Mouse (Mus musculus) testis, adult 2 months (tissue): Measurements from ENCODE around the gene Mapkbp1. TPM values are rescaled to one million over a fixed set of nuclear protein-coding genes. Genes with fewer than 3 reads are reported as not detected.

Experiments used
- H3K27ac ChIP-seq: fragments of 200-500 bp; 2 replicates; pipeline ENCODE4 v1.5.1; 2012; ENCODE audit warnings: low read depth, low read length; ENCODE audit not compliant: control insufficient read depth, insufficient read depth
- H3K27me3 ChIP-seq: fragments of 200-500 bp; 2 replicates; pipeline ENCODE4 v1.6.1; 2012; ENCODE audit warnings: mild to moderate bottlenecking, low read length, moderate library complexity; ENCODE audit not compliant: control insufficient read depth, insufficient read depth
- H3K36me3 ChIP-seq: fragments of 200-500 bp; 2 replicates; pipeline ENCODE4 v1.6.1; 2012; ENCODE audit warnings: mild to moderate bottlenecking, low read length; ENCODE audit not compliant: control insufficient read depth, insufficient read depth
- H3K4me1 ChIP-seq: fragments of 200-500 bp; 2 replicates; pipeline ENCODE4 v1.6.1; 2012; ENCODE audit warnings: low read length; ENCODE audit not compliant: control insufficient read depth, insufficient read depth
- H3K4me3 ChIP-seq: fragments of 200-500 bp; 2 replicates; pipeline ENCODE4 v1.5.1; 2012; ENCODE audit warnings: low read depth, mild to moderate bottlenecking, low read length, moderate library complexity, mixed read lengths; ENCODE audit not compliant: control insufficient read depth
- CTCF ChIP-seq: fragments of 200-500 bp; IDR thresholded peaks from 2 replicates; pipeline ENCODE4 v1.5.1; 2012; ENCODE audit warnings: low read depth, mild to moderate bottlenecking, inconsistent platforms, low read length, moderate library complexity; ENCODE audit not compliant: control insufficient read depth, insufficient read depth, insufficient replicate concordance
- POLR2A ChIP-seq: fragments of 200-500 bp; IDR thresholded peaks from 2 replicates; pipeline ENCODE4 v1.6.1; 2012; ENCODE audit warnings: low read depth, mild to moderate bottlenecking, inconsistent platforms, low read length, moderate library complexity; ENCODE audit not compliant: control insufficient read depth
- polyA plus RNA-seq: library from polyadenylated mRNA; depleted of rRNA; stranded (reverse); fragments of >200 nt; gene quantifications from 2 replicates; pipeline ENCODE4 v1.2.3, GENCODE M21; 2012

Gene Mapkbp1
- polyA plus RNA-seq, 1 experiment: 66.1 TPM

DNA sequence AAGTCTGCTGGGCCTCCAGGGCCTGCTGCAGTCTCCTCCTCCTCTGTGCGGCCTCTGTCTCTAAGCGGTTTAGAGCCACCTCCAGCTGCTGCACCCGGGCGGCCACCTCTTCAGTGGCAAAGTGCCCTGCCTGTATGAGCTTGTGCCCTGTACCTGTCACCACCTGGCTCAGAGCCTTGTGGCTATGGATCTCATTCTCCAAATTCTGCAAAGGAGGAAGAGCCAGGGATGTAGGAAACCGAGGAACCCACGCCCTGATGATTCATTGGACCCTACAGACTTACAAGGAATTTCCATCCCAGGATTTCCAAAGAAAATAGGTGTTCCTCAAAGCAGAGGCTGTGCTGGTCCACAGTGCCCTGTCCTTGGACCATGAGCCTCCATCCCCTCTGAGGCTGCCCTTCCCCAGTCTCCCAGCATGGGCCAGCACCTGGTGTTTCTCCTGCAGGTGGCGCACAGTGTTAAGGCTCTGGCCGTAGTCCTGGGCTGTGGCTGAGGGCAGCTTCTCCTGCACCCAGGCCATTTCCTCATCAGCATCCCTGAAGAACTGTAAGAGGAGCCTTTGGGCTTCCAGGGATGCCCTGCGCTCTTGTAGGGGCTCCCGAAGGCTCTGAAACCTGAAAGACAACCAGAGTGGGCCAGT, 77.3 kb downstream of the Mapkbp1 start:
- Histone ChIP-seq H3K27ac (no peak overlapping the region), H3K27me3 (no peaks in the 10 kb centered on the region), H3K4me1 (peaks cover 8% of the 10 kb centered on the region), H3K36me3 (no peaks in the 10 kb centered on the region), H3K4me3 (no peak overlapping the region)
- no peak for TF ChIP-seq POLR2A
- TF ChIP-seq CTCF: no peak

- H3K36me3 ChIP-seq: no peaks in the 10 kb centered on the region
- H3K27ac ChIP-seq: no peak overlapping the region
- no peak overlapping the region for H3K4me3 ChIP-seq
- no peaks in the 10 kb centered on the region for H3K27me3 ChIP-seq
- H3K4me1 ChIP-seq: peaks cover 8% of the 10 kb centered on the region
- TF ChIP-seq CTCF: no peak
- no peak for TF ChIP-seq POLR2A
Measured at GRCm38 (mm10) chr2:120051405-120051804, 78.9 kb downstream of the Mapkbp1 start.

DNA sequence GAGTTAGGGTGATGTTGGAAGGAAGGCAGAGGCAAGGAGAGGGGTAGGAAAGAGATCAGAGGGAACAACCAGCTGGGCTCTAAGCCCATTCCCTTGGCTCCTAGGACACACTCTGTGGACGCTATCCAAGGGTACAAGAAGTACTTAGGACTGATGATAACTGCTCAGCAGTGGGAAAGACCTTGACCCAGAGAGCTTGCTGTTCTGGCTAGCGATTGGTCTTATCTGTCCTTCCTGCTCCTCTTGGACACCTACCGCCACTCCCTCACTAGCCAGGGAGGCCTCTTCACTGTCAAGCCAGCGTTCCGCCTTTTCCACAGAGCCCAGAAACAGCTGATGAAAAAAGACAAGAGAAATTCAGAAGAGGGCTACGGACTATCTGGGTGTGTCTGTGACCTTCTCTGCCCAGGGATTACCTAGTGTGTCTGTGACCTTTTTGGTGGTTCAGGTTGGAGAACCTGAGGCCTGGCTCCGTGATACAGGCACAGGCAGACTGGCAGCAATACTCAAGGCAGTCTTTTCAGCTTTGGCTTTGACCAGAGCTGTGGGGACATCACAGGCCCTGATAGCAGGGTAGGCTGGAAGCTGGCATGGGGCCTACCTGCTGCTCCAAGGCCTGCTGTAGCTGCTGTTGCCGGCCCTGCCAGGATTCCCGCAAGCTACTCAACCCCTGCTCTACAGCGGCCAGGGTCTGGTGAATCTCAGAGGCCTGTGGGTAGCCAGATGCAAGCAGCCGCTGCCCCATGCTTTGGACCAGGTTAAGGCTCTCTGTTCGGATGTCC, 82.5 kb downstream of the Mapkbp1 start:
- Histone ChIP-seq H3K4me3 (no peak overlapping the region), H3K4me1 (peaks cover 4% of the 10 kb centered on the region; the same call in 1 of the 2 replicates), H3K36me3 (no peaks in the 10 kb centered on the region), H3K27ac (peak overlapping the region; percentile 81), H3K27me3 (no peaks in the 10 kb centered on the region)
- TF ChIP-seq POLR2A (no peak; the same call in 1 of the 2 replicates), CTCF (no peak)

- no peaks in the 10 kb centered on the region for H3K36me3 ChIP-seq
Measured at GRCm38 (mm10) chr2:120055923-120056322, 83.4 kb downstream of the Mapkbp1 start.

GRCm38 (mm10) chr2:120058818-120059217, 86.3 kb downstream of the Mapkbp1 start:
- TF ChIP-seq CTCF (no peak), POLR2A (no peak)
- Histone ChIP-seq H3K27ac (no peak overlapping the region), H3K27me3 (no peaks in the 10 kb centered on the region), H3K4me3 (no peak overlapping the region), H3K36me3 (no peaks in the 10 kb centered on the region), H3K4me1 (peaks cover 4% of the 10 kb centered on the region; the same call in 1 of the 2 replicates)

More at GRCm38 (mm10) chr2:120055923-120056322, 83.4 kb downstream of the Mapkbp1 start:
- TF ChIP-seq POLR2A (no peak), CTCF (no peak)
- H3K4me1 ChIP-seq: peaks cover 4% of the 10 kb centered on the region; the same call in 1 of the 2 replicates
- no peak overlapping the region for H3K4me3 ChIP-seq
- no peaks in the 10 kb centered on the region for H3K27me3 ChIP-seq
- peak overlapping the region; percentile 81 for H3K27ac ChIP-seq

GRCm38 (mm10) chr2:120059466-120059865, 87.0 kb downstream of the Mapkbp1 start:
- TF ChIP-seq POLR2A (no peak), CTCF (no peak)
- Histone ChIP-seq H3K27ac (no peak overlapping the region), H3K4me1 (no peaks in the 10 kb centered on the region), H3K36me3 (no peaks in the 10 kb centered on the region), H3K4me3 (no peak overlapping the region), H3K27me3 (no peaks in the 10 kb centered on the region)

GRCm38 (mm10) chr2:120060190-120060589, 87.7 kb downstream of the Mapkbp1 start:
- Histone ChIP-seq H3K4me3 (no peak overlapping the region), H3K4me1 (no peaks in the 10 kb centered on the region), H3K27me3 (no peaks in the 10 kb centered on the region), H3K27ac (no peak overlapping the region), H3K36me3 (no peaks in the 10 kb centered on the region)
- TF ChIP-seq CTCF: no peak
